In genomic region chr13:97071626-97072241, GRCm38 (mm10) we compare ENCODE assay signal across 8 mouse cellular contexts. TPM values are rescaled to one million over a fixed set of nuclear protein-coding genes. Genes with fewer than 3 reads are reported as not detected.
DNase-seq lines count a peak whose midpoint lies in the region; ATAC-seq and TF ChIP-seq lines count a peak whose summit lies in the region.

No protein-coding gene starts in this region.

- H3K4me1 ChIP-seq in megakaryocyte, embryonic 14.5 days: peaks cover 20% of the 10 kb centered on the region
- 0 out of 2 replicates have a peak, but pooled peaks cover 3% of the 10 kb centered on the region for H3K4me1 ChIP-seq in heart, embryonic 11.5 days (ENCODE audit: control insufficient read depth, insufficient read depth, low read length)
- H3K4me1 ChIP-seq in stomach, embryonic 16.5 days (ENCODE audit: control insufficient read depth, insufficient read depth, low read length): no peaks in the 10 kb centered on the region; the same call in 1 of the 2 replicates

- peak overlapping the region; percentile 83 for H3K4me2 ChIP-seq in heart, embryonic 11.5 days
- H3K4me2 ChIP-seq in stomach, embryonic 16.5 days (ENCODE audit: low read depth, low read length): peak overlapping the region; percentile 96

- WGBS in heart, embryonic 11.5 days (ENCODE audit: insufficient replicate concordance): 1% methylated on average over 49 of the region's 76 CpGs
- WGBS in stomach, embryonic 16.5 days: under 1% methylated on average over 60 of the region's 76 CpGs

- TF ChIP-seq CTCF in layer of hippocampus, adult 2 months (conservative IDR thresholded peaks at IDR 0.05): no peak

- peak overlapping the region; percentile 82 for H3K27ac ChIP-seq in heart, embryonic 11.5 days (ENCODE audit: low read depth, low read length)
- H3K27ac ChIP-seq in layer of hippocampus, adult 2 months: peak overlapping the region; percentile 89
- no peak overlapping the region for H3K27ac ChIP-seq in stomach, embryonic 16.5 days (ENCODE audit: low read length)

- H3K4me3 ChIP-seq in megakaryocyte, embryonic 14.5 days (replicated peaks): peak overlapping the region; percentile 92
- peak overlapping the region; percentile 86 for H3K4me3 ChIP-seq in heart, embryonic 11.5 days (ENCODE audit: low read depth, low read length)
- peak overlapping the region; percentile 70 for H3K4me3 ChIP-seq in layer of hippocampus, adult 2 months
- peak overlapping the region; percentile 71 for H3K4me3 ChIP-seq in stomach, embryonic 16.5 days (replicated peaks; ENCODE audit: low read length)

- no peaks in the 10 kb centered on the region; the same call in 1 of the 2 replicates for H3K9me3 ChIP-seq in megakaryocyte, embryonic 14.5 days
- no peaks in the 10 kb centered on the region for H3K9me3 ChIP-seq in heart, embryonic 11.5 days (replicated peaks; ENCODE audit: control insufficient read depth, low read length)
- no peaks in the 10 kb centered on the region for H3K9me3 ChIP-seq in stomach, embryonic 16.5 days (replicated peaks; ENCODE audit: control insufficient read depth, low read length)

- H3K27me3 ChIP-seq in megakaryocyte, embryonic 14.5 days (replicated peaks): peaks cover 52% of the 10 kb centered on the region
- H3K27me3 ChIP-seq in heart, embryonic 11.5 days (ENCODE audit: control insufficient read depth, insufficient read depth, low read length): no peaks in the 10 kb centered on the region
- H3K27me3 ChIP-seq in stomach, embryonic 16.5 days (ENCODE audit: control insufficient read depth, insufficient read depth, low read length): peaks cover 9% of the 10 kb centered on the region

- ATAC-seq in megakaryocyte, adult 5-6 weeks (ENCODE audit: poor library complexity, severe bottlenecking): no peak
- ATAC-seq in heart, embryonic 11.5 days (replicated peaks; ENCODE audit: insufficient number of reproducible peaks, low FRiP score, low TSS enrichment): peak; percentile 79
- peak; percentile 73; the same call in 1 of the 2 replicates for ATAC-seq in stomach, embryonic 16.5 days (ENCODE audit: insufficient read depth, low FRiP score)

- peak overlapping the region; percentile 88 for H3K9ac ChIP-seq in heart, embryonic 11.5 days (ENCODE audit: low read depth, low read length)
- H3K9ac ChIP-seq in stomach, embryonic 16.5 days (ENCODE audit: low read length): peak overlapping the region; percentile 78

- H3K36me3 ChIP-seq in megakaryocyte, embryonic 14.5 days (replicated peaks; ENCODE audit: low read length): no peaks in the 10 kb centered on the region
- H3K36me3 ChIP-seq in heart, embryonic 11.5 days (ENCODE audit: control insufficient read depth, insufficient read depth, low read length): no peaks in the 10 kb centered on the region
- no peaks in the 10 kb centered on the region for H3K36me3 ChIP-seq in stomach, embryonic 16.5 days (ENCODE audit: control insufficient read depth, insufficient read depth, low read length)

- DNase-seq in cerebellum, postnatal 14 days: peak; percentile 33 to 38
- peak; percentile 19 to 44 for DNase-seq in layer of hippocampus, adult 2 months (ENCODE audit: low spot score in 2 of 2)
- DNase-seq in mesoderm, embryonic 11.5 days (ENCODE audit: low read depth, low spot score): peak; percentile 46
- no peak for DNase-seq in urinary bladder, postnatal 25 days (ENCODE audit: low spot score)

RNA-seq across cellular contexts. Expression of gene Fam169a, which starts 4.6 kb away (rescaled TPM):
- polyA plus RNA-seq in megakaryocyte, embryonic 14.5 days (2012; ENCODE audit: insufficient read depth, low replicate concordance): 0.25 TPM in 1 of 2 replicates, not detected in the other
- 0.05 TPM in 1 of 2 replicates, not detected in the other for total RNA-seq in megakaryocyte, adult 5-6 weeks (2015)
- total RNA-seq in megakaryocyte, adult 5-6 weeks (2017): 0.20 and 0.29 TPM in 2 replicates
- 14.2 and 15.0 TPM in 2 replicates for polyA plus RNA-seq in heart, embryonic 11.5 days (2014; fragmentation: Nextera tagmentation; extraction: Ambion mirVana)
- total RNA-seq in layer of hippocampus, adult 2 months (2021): 10 to 100 TPM; 39.6 TPM
- 1.7 and 2.2 TPM in 2 replicates for polyA plus RNA-seq in stomach, embryonic 16.5 days (2015; fragmentation: Nextera tagmentation; extraction: Ambion mirVana)

RNA-seq across cellular contexts. Expression of gene Gm6169, which starts 27.3 kb away (rescaled TPM):
- 0.32 TPM in 1 of 2 replicates, not detected in the other for polyA plus RNA-seq in megakaryocyte, embryonic 14.5 days (2012; ENCODE audit: insufficient read depth, low replicate concordance)
- total RNA-seq in megakaryocyte, adult 5-6 weeks (2015): 37.0 and 37.2 TPM in 2 replicates
- 7.2 and 8.5 TPM in 2 replicates for total RNA-seq in megakaryocyte, adult 5-6 weeks (2017)
- 3.0 and 3.3 TPM in 2 replicates for polyA plus RNA-seq in heart, embryonic 11.5 days (2014; fragmentation: Nextera tagmentation; extraction: Ambion mirVana)
- total RNA-seq in layer of hippocampus, adult 2 months (2021): not detected
- 4.6 and 22.9 TPM in 2 replicates for polyA plus RNA-seq in stomach, embryonic 16.5 days (2015; fragmentation: Nextera tagmentation; extraction: Ambion mirVana)

RNA-seq across cellular contexts. Expression of gene 1700029F12Rik, which starts 37.6 kb away (rescaled TPM):
- polyA plus RNA-seq in megakaryocyte, embryonic 14.5 days (2012; ENCODE audit: insufficient read depth, low replicate concordance): not detected in 2 replicates
- total RNA-seq in megakaryocyte, adult 5-6 weeks (2015): not detected in 2 replicates
- total RNA-seq in megakaryocyte, adult 5-6 weeks (2017): not detected in 2 replicates
- polyA plus RNA-seq in heart, embryonic 11.5 days (2014; fragmentation: Nextera tagmentation; extraction: Ambion mirVana): not detected in 2 replicates
- not detected for total RNA-seq in layer of hippocampus, adult 2 months (2021)
- polyA plus RNA-seq in stomach, embryonic 16.5 days (2015; fragmentation: Nextera tagmentation; extraction: Ambion mirVana): not detected in 2 replicates
